Mouse (Mus musculus): ENCODE measurements at regions not wholly inside any gene's neighbourhood (a gene's known extent, or its start where the extent isn't known, plus 50 kb on each side); places are given as distances from the start of the nearest gene placed in this dataset.

- dilution Hi-C loops (cut with MboI; ENCODE audit: extremely low pct_ligation_motif_present, extremely low pct_unique_long_range_greater_than_20kb, low sequenced_read_pairs) = no loop called here
- H3K4me3 ChIP-seq (replicated peaks in 1 of 3; ENCODE audit: low read depth in 2 of 3, low read length in 2 of 3, poor library complexity in 1 of 3) = no peak overlapping the region
Observed at GRCm38 (mm10) chr12:110035171-110035570, 243.7 kb upstream of the Dio3 start.

GRCm38 (mm10) chr12:110040682-110041081 lies 238.2 kb upstream of the Dio3 start:
- H3K27me3 ChIP-seq (replicated peaks) = no peaks in the 10 kb centered on the region
- dilution Hi-C loops (cut with MboI; ENCODE audit: extremely low pct_ligation_motif_present, extremely low pct_unique_long_range_greater_than_20kb, low sequenced_read_pairs) (no loop called here), in situ Hi-C loops (cut with MboI; ENCODE audit: low pct_ligation_motif_present, low pct_unique_long_range_greater_than_20kb, low sequenced_read_pairs) (loop anchor here (25.0 kb wide), 1 partner anchor 347 kb away; no protein-coding TSS in a partner anchor)
- no peaks in the 10 kb centered on the region for H3K4me1 ChIP-seq (ENCODE audit: control insufficient read depth in 1 of 2, insufficient read depth in 2 of 2)
- no peaks in the 10 kb centered on the region for H3K36me3 ChIP-seq (replicated peaks in 1 of 2; ENCODE audit: control insufficient read depth in 1 of 2, insufficient read depth in 1 of 2, low read length in 1 of 2)
- no peaks in the 10 kb centered on the region for H3K79me2 ChIP-seq (replicated peaks; ENCODE audit: control insufficient read depth, extremely low read depth, insufficient read depth, poor library complexity, severe bottlenecking)
- DNase-seq (ENCODE audit: extremely low read depth) = no peak
- H3K9ac ChIP-seq (ENCODE audit: insufficient read depth, low read depth) = no peak overlapping the region
- TF ChIP-seq JUN (IDR thresholded peaks at IDR 0.05; ENCODE audit: insufficient read depth, low read depth, low read length) = no peak
- no peak overlapping the region for H3K27ac ChIP-seq (ENCODE audit: insufficient read depth, low read depth)
- no peak overlapping the region for H3K4me2 ChIP-seq (ENCODE audit: insufficient read depth, low read depth, poor library complexity, severe bottlenecking)
- no peak overlapping the region for H3K4me3 ChIP-seq (replicated peaks in 1 of 3; ENCODE audit: low read depth in 2 of 3, low read length in 2 of 3, poor library complexity in 1 of 3)
- peaks cover 88% of the 10 kb centered on the region for H3K9me3 ChIP-seq (replicated peaks; ENCODE audit: low read length)

More at GRCm38 (mm10) chr12:110035171-110035570, 243.7 kb upstream of the Dio3 start:
- Histone ChIP-seq H3K4me2 (ENCODE audit: insufficient read depth, low read depth, poor library complexity, severe bottlenecking) (no peak overlapping the region), H3K27ac (ENCODE audit: insufficient read depth, low read depth) (no peak overlapping the region), H3K9ac (ENCODE audit: insufficient read depth, low read depth) (no peak overlapping the region), H3K9me3 (replicated peaks; ENCODE audit: low read length) (peaks cover 86% of the 10 kb centered on the region), H3K27me3 (replicated peaks) (no peaks in the 10 kb centered on the region), H3K4me1 (ENCODE audit: control insufficient read depth in 1 of 2, insufficient read depth in 2 of 2) (no peaks in the 10 kb centered on the region), H3K79me2 (replicated peaks; ENCODE audit: control insufficient read depth, extremely low read depth, insufficient read depth, poor library complexity, severe bottlenecking) (no peaks in the 10 kb centered on the region), H3K36me3 (replicated peaks in 1 of 2; ENCODE audit: control insufficient read depth in 1 of 2, insufficient read depth in 1 of 2, low read length in 1 of 2) (no peaks in the 10 kb centered on the region)
- TF ChIP-seq ZC3H11A (IDR thresholded peaks at IDR 0.05; ENCODE audit: low read depth, low read length) (no peak), GABPA (IDR thresholded peaks at IDR 0.05; ENCODE audit: insufficient replicate concordance, low read depth, low read length) (no peak), HCFC1 (IDR thresholded peaks at IDR 0.05; ENCODE audit: low read depth, low read length) (no peak), CTCF (conservative IDR thresholded peaks at IDR 0.05 in 1 of 2, IDR thresholded peaks at IDR 0.05 in 1 of 2; ENCODE audit: low read depth in 2 of 2, low read length in 2 of 2) (no peak), KAT2A (IDR thresholded peaks at IDR 0.05; ENCODE audit: insufficient replicate concordance, low read length) (no peak), RAD21 (IDR thresholded peaks at IDR 0.05; ENCODE audit: low read depth, low read length) (no peak), MEF2A (IDR thresholded peaks at IDR 0.05; ENCODE audit: borderline replicate concordance, low read depth, low read length) (no peak), CHD1 (IDR thresholded peaks at IDR 0.05; ENCODE audit: low read depth, low read length) (no peak)
- in situ Hi-C loops (cut with MboI; ENCODE audit: low pct_ligation_motif_present, low pct_unique_long_range_greater_than_20kb, low sequenced_read_pairs) = loop anchor here (25.0 kb wide), 1 partner anchor 352 kb away; no protein-coding TSS in a partner anchor
- DNase-seq (ENCODE audit: extremely low read depth) = no peak

- dilution Hi-C loops (cut with MboI; ENCODE audit: extremely low pct_ligation_motif_present, extremely low pct_unique_long_range_greater_than_20kb, low sequenced_read_pairs) (no loop called here), in situ Hi-C loops (cut with MboI; ENCODE audit: low pct_ligation_motif_present, low pct_unique_long_range_greater_than_20kb, low sequenced_read_pairs) (loop anchor here (25.0 kb wide), 1 partner anchor 346 kb away; no protein-coding TSS in a partner anchor)
- no peak overlapping the region for H3K9ac ChIP-seq (ENCODE audit: insufficient read depth, low read depth)
- H3K4me2 ChIP-seq (ENCODE audit: insufficient read depth, low read depth, poor library complexity, severe bottlenecking) = no peak overlapping the region
- no peaks in the 10 kb centered on the region for H3K4me1 ChIP-seq (ENCODE audit: control insufficient read depth in 1 of 2, insufficient read depth in 2 of 2)
- H3K27ac ChIP-seq (ENCODE audit: insufficient read depth, low read depth) = no peak overlapping the region
- TF ChIP-seq MAX (IDR thresholded peaks at IDR 0.05; ENCODE audit: low read length) (no peak), PAX5 (IDR thresholded peaks at IDR 0.05; ENCODE audit: low read length) (no peak), GABPA (IDR thresholded peaks at IDR 0.05; ENCODE audit: insufficient replicate concordance, low read depth, low read length) (no peak), MXI1 (IDR thresholded peaks at IDR 0.05; ENCODE audit: low read depth, low read length) (no peak), ZMIZ1 (IDR thresholded peaks at IDR 0.05; ENCODE audit: low read depth, low read length) (no peak), MEF2A (IDR thresholded peaks at IDR 0.05; ENCODE audit: borderline replicate concordance, low read depth, low read length) (no peak), EP300 (IDR thresholded peaks at IDR 0.05; ENCODE audit: low read length) (no peak), MAFK (IDR thresholded peaks at IDR 0.05; ENCODE audit: insufficient replicate concordance, low read length) (no peak), ZKSCAN1 (IDR thresholded peaks at IDR 0.05; ENCODE audit: borderline replicate concordance, low read depth, low read length) (no peak)
- no peaks in the 10 kb centered on the region for H3K79me2 ChIP-seq (replicated peaks; ENCODE audit: control insufficient read depth, extremely low read depth, insufficient read depth, poor library complexity, severe bottlenecking)
- H3K36me3 ChIP-seq (replicated peaks in 1 of 2; ENCODE audit: control insufficient read depth in 1 of 2, insufficient read depth in 1 of 2, low read length in 1 of 2) = no peaks in the 10 kb centered on the region
- no peak overlapping the region for H3K4me3 ChIP-seq (replicated peaks in 1 of 3; ENCODE audit: low read depth in 2 of 3, low read length in 2 of 3, poor library complexity in 1 of 3)
- H3K27me3 ChIP-seq (replicated peaks) = no peaks in the 10 kb centered on the region
- peaks cover 88% of the 10 kb centered on the region for H3K9me3 ChIP-seq (replicated peaks; ENCODE audit: low read length)
- no peak for DNase-seq (ENCODE audit: extremely low read depth)
Observed at GRCm38 (mm10) chr12:110041782-110042181, 237.1 kb upstream of the Dio3 start.

All from CH12.LX (cell line).